In the genomic region with DNA sequence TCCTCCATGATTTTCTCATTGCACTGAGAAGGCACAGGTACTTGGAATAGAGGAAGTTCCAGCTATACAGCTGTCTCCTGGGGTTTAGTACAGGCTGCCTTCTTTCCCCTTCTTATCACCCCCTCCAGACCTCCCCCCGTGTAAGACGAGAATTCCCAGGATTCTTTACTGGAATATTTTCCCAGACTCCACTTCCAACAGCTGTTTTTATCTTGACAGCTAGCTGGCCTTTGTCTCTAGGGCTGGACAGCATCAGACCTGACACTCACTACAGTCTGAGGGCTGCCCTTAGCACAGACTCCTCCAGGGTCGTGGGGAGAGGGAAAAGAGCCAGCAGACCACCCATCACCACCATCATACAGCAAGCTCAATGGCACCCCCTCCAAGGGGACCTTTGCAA, we compare ENCODE assay signal across 14 mouse cellular contexts. TPM values are rescaled to one million over a fixed set of nuclear protein-coding genes. Genes with fewer than 3 reads are reported as not detected.
A peak's percentile ranks its signal among the peaks of the same experiment; 100 is the strongest.
DNase-seq lines count a peak whose midpoint lies in the region; ATAC-seq and TF ChIP-seq lines count a peak whose summit lies in the region.
"Had no signal": no experiment of that assay in that cellular context is flagged by ENCODE, and none has a peak within 500 bp of the region (broad histone marks: within the 10 kb centered on the region; RNA-seq: fewer than 3 reads in every experiment).

No protein-coding gene starts in this region.

- no peak for ATAC-seq in forebrain, postnatal 0 days
- peak; percentile 89 for ATAC-seq in lung, embryonic 16.5 days (ENCODE audit: low read depth)
- peak; percentile 83 for ATAC-seq in heart, embryonic 16.5 days (replicated peaks; ENCODE audit: extremely low read depth, insufficient read depth, low FRiP score)
- peak; percentile 59; the same call in 1 of the 2 replicates for ATAC-seq in stomach, embryonic 16.5 days (ENCODE audit: insufficient read depth, low FRiP score)
- no peak for ATAC-seq in midbrain, embryonic 15.5 days (replicated peaks)
- ATAC-seq: liver, postnatal 0 days had no signal

- no peaks in the 10 kb centered on the region for H3K9me3 ChIP-seq in forebrain, embryonic 10.5 days
- H3K9me3 ChIP-seq in forebrain, postnatal 0 days (ENCODE audit: low read length) = no peaks in the 10 kb centered on the region
- H3K9me3 ChIP-seq in lung, embryonic 16.5 days (ENCODE audit: control insufficient read depth, low read length) = no peaks in the 10 kb centered on the region
- H3K9me3 ChIP-seq in heart, embryonic 16.5 days (replicated peaks; ENCODE audit: control insufficient read depth, low read length) = no peaks in the 10 kb centered on the region
- no peaks in the 10 kb centered on the region for H3K9me3 ChIP-seq in stomach, embryonic 16.5 days (replicated peaks; ENCODE audit: control insufficient read depth, low read length)
- no peaks in the 10 kb centered on the region for H3K9me3 ChIP-seq in midbrain, embryonic 15.5 days
- H3K9me3 ChIP-seq: kidney, embryonic 15.5 days; midbrain, embryonic 12.5 days had no signal

- H3K4me1 ChIP-seq in forebrain, embryonic 10.5 days = peaks cover 35% of the 10 kb centered on the region
- H3K4me1 ChIP-seq in forebrain, postnatal 0 days (ENCODE audit: insufficient read depth) = peaks cover 12% of the 10 kb centered on the region; the same call in 1 of the 2 replicates
- peaks cover 22% of the 10 kb centered on the region for H3K4me1 ChIP-seq in lung, embryonic 16.5 days (replicated peaks; ENCODE audit: control insufficient read depth, insufficient read depth, low read length)
- H3K4me1 ChIP-seq in heart, embryonic 16.5 days (ENCODE audit: control insufficient read depth, insufficient read depth, low read length) = peaks cover 37% of the 10 kb centered on the region
- peaks cover 3% of the 10 kb centered on the region; the same call in 1 of the 2 replicates for H3K4me1 ChIP-seq in stomach, embryonic 16.5 days (ENCODE audit: control insufficient read depth, insufficient read depth, low read length)
- H3K4me1 ChIP-seq in midbrain, embryonic 15.5 days = peaks cover 29% of the 10 kb centered on the region

- no peak overlapping the region for H3K4me3 ChIP-seq in forebrain, embryonic 10.5 days
- H3K4me3 ChIP-seq in forebrain, postnatal 0 days (ENCODE audit: low read depth, low read length) = no peak overlapping the region
- no peak overlapping the region for H3K4me3 ChIP-seq in lung, embryonic 16.5 days (ENCODE audit: low read length)
- H3K4me3 ChIP-seq in heart, embryonic 16.5 days (ENCODE audit: low read length) = no peak overlapping the region
- no peak overlapping the region for H3K4me3 ChIP-seq in stomach, embryonic 16.5 days (replicated peaks; ENCODE audit: low read length)
- H3K4me3 ChIP-seq in midbrain, embryonic 15.5 days = no peak overlapping the region
- H3K4me3 ChIP-seq: kidney, embryonic 15.5 days; midbrain, embryonic 12.5 days had no signal

- 0 out of 2 replicates have a peak overlapping the region, but pooled peaks have one; percentile 5 for H3K27ac ChIP-seq in forebrain, embryonic 10.5 days
- no peak overlapping the region for H3K27ac ChIP-seq in forebrain, postnatal 0 days (ENCODE audit: low read depth, low read length)
- H3K27ac ChIP-seq in lung, embryonic 16.5 days (ENCODE audit: low read length) = peak overlapping the region; percentile 86
- peak overlapping the region; percentile 83 for H3K27ac ChIP-seq in heart, embryonic 16.5 days (ENCODE audit: low read length)
- no peak overlapping the region for H3K27ac ChIP-seq in stomach, embryonic 16.5 days (ENCODE audit: low read length)
- no peak overlapping the region for H3K27ac ChIP-seq in midbrain, embryonic 15.5 days
- H3K27ac ChIP-seq: kidney, embryonic 15.5 days; midbrain, embryonic 12.5 days had no signal

- H3K36me3 ChIP-seq in forebrain, embryonic 10.5 days (replicated peaks) = no peaks in the 10 kb centered on the region
- no peaks in the 10 kb centered on the region for H3K36me3 ChIP-seq in forebrain, postnatal 0 days (ENCODE audit: insufficient read depth)
- H3K36me3 ChIP-seq in lung, embryonic 16.5 days (ENCODE audit: control insufficient read depth, insufficient read depth, low read length) = no peaks in the 10 kb centered on the region
- H3K36me3 ChIP-seq in heart, embryonic 16.5 days (ENCODE audit: control insufficient read depth, insufficient read depth) = no peaks in the 10 kb centered on the region
- no peaks in the 10 kb centered on the region for H3K36me3 ChIP-seq in stomach, embryonic 16.5 days (ENCODE audit: control insufficient read depth, insufficient read depth, low read length)
- no peaks in the 10 kb centered on the region for H3K36me3 ChIP-seq in midbrain, embryonic 15.5 days (replicated peaks)
- H3K36me3 ChIP-seq: kidney, embryonic 15.5 days; midbrain, embryonic 12.5 days had no signal

- no peak overlapping the region for H3K4me2 ChIP-seq in forebrain, postnatal 0 days (ENCODE audit: low read depth)
- no peak overlapping the region for H3K4me2 ChIP-seq in lung, embryonic 16.5 days (ENCODE audit: low read depth, low read length)
- peak overlapping the region; percentile 24; the same call in 1 of the 2 replicates for H3K4me2 ChIP-seq in heart, embryonic 16.5 days (ENCODE audit: low read depth, low read length)
- H3K4me2 ChIP-seq in stomach, embryonic 16.5 days (ENCODE audit: low read depth, low read length) = no peak overlapping the region
- H3K4me2 ChIP-seq in midbrain, embryonic 15.5 days = no peak overlapping the region
- H3K4me2 ChIP-seq: kidney, embryonic 15.5 days; midbrain, embryonic 12.5 days had no signal

- DNase-seq in forebrain, embryonic 10.5 days (ENCODE audit: extremely low spot score, low spot score) = no peak
- no peak for DNase-seq in forebrain, postnatal 0 days
- DNase-seq in lung, postnatal 14 days = no peak
- DNase-seq in frontal cortex, adult 2 months (ENCODE audit: extremely low spot score in 1 of 2, low spot score in 1 of 2) = no peak
- DNase-seq: cerebellum, postnatal 10 days; layer of hippocampus, postnatal 36 days; liver, postnatal 0 days; thymus, adult 2 months had no signal

- no peak overlapping the region for H3K9ac ChIP-seq in forebrain, postnatal 0 days
- no peak overlapping the region for H3K9ac ChIP-seq in lung, embryonic 16.5 days (ENCODE audit: low read length)
- H3K9ac ChIP-seq in heart, embryonic 16.5 days (ENCODE audit: low read length) = no peak overlapping the region
- H3K9ac ChIP-seq in stomach, embryonic 16.5 days (ENCODE audit: low read length) = no peak overlapping the region
- H3K9ac ChIP-seq in midbrain, embryonic 15.5 days = no peak overlapping the region
- H3K9ac ChIP-seq: kidney, embryonic 15.5 days; liver, postnatal 0 days; midbrain, embryonic 12.5 days had no signal

- no peaks in the 10 kb centered on the region for H3K27me3 ChIP-seq in forebrain, embryonic 10.5 days (ENCODE audit: poor library complexity, severe bottlenecking)
- H3K27me3 ChIP-seq in forebrain, postnatal 0 days (ENCODE audit: insufficient read depth, low read length) = no peaks in the 10 kb centered on the region
- no peaks in the 10 kb centered on the region for H3K27me3 ChIP-seq in lung, embryonic 16.5 days (ENCODE audit: control insufficient read depth, insufficient read depth, low read depth, low read length)
- H3K27me3 ChIP-seq in heart, embryonic 16.5 days (ENCODE audit: control insufficient read depth, insufficient read depth, low read length) = no peaks in the 10 kb centered on the region
- H3K27me3 ChIP-seq in stomach, embryonic 16.5 days (ENCODE audit: control insufficient read depth, insufficient read depth, low read length) = no peaks in the 10 kb centered on the region
- H3K27me3 ChIP-seq in midbrain, embryonic 15.5 days (replicated peaks) = no peaks in the 10 kb centered on the region
- H3K27me3 ChIP-seq: midbrain, embryonic 12.5 days had no signal

- TF ChIP-seq CTCF in forebrain, postnatal 0 days (IDR thresholded peaks at IDR 0.05; ENCODE audit: low read depth) = no peak

- 57% methylated on average over 3 of the region's 3 CpGs for WGBS in forebrain, embryonic 10.5 days
- 57% methylated on average over 3 of the region's 3 CpGs for WGBS in forebrain, postnatal 0 days
- WGBS in lung, embryonic 16.5 days = 9% methylated on average over 3 of the region's 3 CpGs
- 1% methylated on average over 3 of the region's 3 CpGs for WGBS in heart, embryonic 16.5 days
- 7% methylated on average over 3 of the region's 3 CpGs for WGBS in stomach, embryonic 16.5 days
- 62% methylated on average over 3 of the region's 3 CpGs for WGBS in midbrain, embryonic 15.5 days

RNA-seq across cellular contexts. Expression of gene Mis18a, which starts 20.9 kb away (rescaled TPM):
- polyA plus RNA-seq in forebrain, embryonic 10.5 days (2016; fragmentation: Nextera tagmentation; extraction: Ambion mirVana) = 111 and 113 TPM in 2 replicates
- 24.1 and 27.0 TPM in 2 replicates for total RNA-seq in forebrain, postnatal 0 days (2014; rRNA removed)
- polyA plus RNA-seq in forebrain, postnatal 0 days (2015; fragmentation: Nextera tagmentation; extraction: Ambion mirVana) = 29.8 and 33.6 TPM in 2 replicates
- polyA plus RNA-seq in lung, embryonic 16.5 days (2015; fragmentation: Nextera tagmentation; extraction: Ambion mirVana) = 72.2 and 82.1 TPM in 2 replicates
- polyA plus RNA-seq in heart, embryonic 16.5 days (2015; fragmentation: Nextera tagmentation; extraction: Ambion mirVana) = 29.7 and 35.0 TPM in 2 replicates
- 50.4 and 52.1 TPM in 2 replicates for polyA plus RNA-seq in stomach, embryonic 16.5 days (2015; fragmentation: Nextera tagmentation; extraction: Ambion mirVana)
- 28.5 and 28.7 TPM in 2 replicates for polyA plus RNA-seq in midbrain, embryonic 15.5 days (2015; fragmentation: Nextera tagmentation; extraction: Ambion mirVana)
- 11.5 and 12.8 TPM in 2 replicates for polyA plus RNA-seq in frontal cortex, adult 2 months (2012; rRNA removed)

RNA-seq across cellular contexts. Expression of gene Mrap, which starts 31.7 kb away (rescaled TPM):
- 2.4 and 2.6 TPM in 2 replicates for polyA plus RNA-seq in forebrain, embryonic 10.5 days (2016; fragmentation: Nextera tagmentation; extraction: Ambion mirVana)
- 1.00 and 1.1 TPM in 2 replicates for total RNA-seq in forebrain, postnatal 0 days (2014; rRNA removed)
- 0.65 and 0.77 TPM in 2 replicates for polyA plus RNA-seq in forebrain, postnatal 0 days (2015; fragmentation: Nextera tagmentation; extraction: Ambion mirVana)
- 4.6 and 5.1 TPM in 2 replicates for polyA plus RNA-seq in lung, embryonic 16.5 days (2015; fragmentation: Nextera tagmentation; extraction: Ambion mirVana)
- 36.1 and 41.4 TPM in 2 replicates for polyA plus RNA-seq in heart, embryonic 16.5 days (2015; fragmentation: Nextera tagmentation; extraction: Ambion mirVana)
- 0.85 and 2.5 TPM in 2 replicates for polyA plus RNA-seq in stomach, embryonic 16.5 days (2015; fragmentation: Nextera tagmentation; extraction: Ambion mirVana)
- 0.17 and 0.41 TPM in 2 replicates for polyA plus RNA-seq in midbrain, embryonic 15.5 days (2015; fragmentation: Nextera tagmentation; extraction: Ambion mirVana)
- 0.90 and 1.3 TPM in 2 replicates for polyA plus RNA-seq in frontal cortex, adult 2 months (2012; rRNA removed)
- polyA plus RNA-seq: midbrain, embryonic 12.5 days had no signal

Comparison
In these comparisons a context has a peak if more than half of its experiments do, and no peak if none do; other contexts are left out.
1. H3K27ac ChIP-seq: peak in forebrain, embryonic 10.5 days (single experiment), lung, embryonic 16.5 days (single experiment) and heart, embryonic 16.5 days (single experiment); none in forebrain, postnatal 0 days (single experiment), stomach, embryonic 16.5 days (single experiment) and midbrain, embryonic 15.5 days (single experiment).
2. ATAC-seq: peak in lung, embryonic 16.5 days (single experiment), heart, embryonic 16.5 days (single experiment) and stomach, embryonic 16.5 days (single experiment); none in forebrain, postnatal 0 days (single experiment) and midbrain, embryonic 15.5 days (single experiment).